Mouse (Mus musculus) cerebellum, adult 2 months (tissue): ENCODE measurements at regions not wholly inside any gene's neighbourhood (a gene's known extent, or its start where the extent isn't known, plus 50 kb on each side); places are given as distances from the start of the nearest gene placed in this dataset.

ENCODE experiments used
- DNase-seq, 2 experiments: peaks; one replicate each; pipeline ENCODE4 v3.0.0; 2021
- H3K27ac ChIP-seq: fragments of 200-500 bp; 2 replicates; pipeline ENCODE4 v1.5.1; 2012; ENCODE audit warnings: low read length, control low read depth, inconsistent platforms; ENCODE audit not compliant: insufficient read depth
- H3K27me3 ChIP-seq: fragments of 200-500 bp; 2 replicates; pipeline ENCODE4 v1.6.1; 2012; ENCODE audit warnings: inconsistent platforms, mild to moderate bottlenecking, low read length, moderate library complexity; ENCODE audit not compliant: control insufficient read depth, insufficient read depth
- H3K4me1 ChIP-seq: fragments of 200-500 bp; 2 replicates; pipeline ENCODE4 v1.6.1; 2011; ENCODE audit warnings: low read length; ENCODE audit not compliant: control insufficient read depth, insufficient read depth
- H3K4me3 ChIP-seq: fragments of 200-500 bp; replicated peaks from 2 replicates; pipeline ENCODE3; 2011; ENCODE audit warnings: mild to moderate bottlenecking, low read depth, low read length, control low read depth; ENCODE audit not compliant: insufficient read depth
- CTCF ChIP-seq: fragments of 200-500 bp; IDR thresholded peaks from 2 replicates; pipeline ENCODE4 v1.5.1; 2011; ENCODE audit warnings: low read depth, mild to moderate bottlenecking, control low read depth, low read length, moderate library complexity, borderline replicate concordance; ENCODE audit not compliant: insufficient read depth
- POLR2A ChIP-seq: fragments of 200-500 bp; IDR thresholded peaks from 2 replicates; pipeline ENCODE4 v1.6.1; 2011; ENCODE audit warnings: low read length, control low read depth, borderline replicate concordance; ENCODE audit not compliant: insufficient read depth
- WGBS: fragments of 180-500 bp; shearing (Covaris S2); methylation state at CpG from one replicate; pipeline ENCODE4 v1.1.7; 2018; 5-methylcytosine and 5-hydroxymethylcytosine counted together

- no peak overlapping the region for H3K27ac ChIP-seq
- DNase-seq: no peak
- WGBS: 67% methylated on average over 4 of the region's 4 CpGs
- no peaks in the 10 kb centered on the region for H3K4me1 ChIP-seq
- H3K4me3 ChIP-seq: no peak overlapping the region
- H3K27me3 ChIP-seq: no peaks in the 10 kb centered on the region
- TF ChIP-seq CTCF: no peak
- TF ChIP-seq POLR2A: no peak
Measured at GRCm38 (mm10) chr3:34593279-34593678, 56.9 kb upstream of the Sox2 start.

DNA sequence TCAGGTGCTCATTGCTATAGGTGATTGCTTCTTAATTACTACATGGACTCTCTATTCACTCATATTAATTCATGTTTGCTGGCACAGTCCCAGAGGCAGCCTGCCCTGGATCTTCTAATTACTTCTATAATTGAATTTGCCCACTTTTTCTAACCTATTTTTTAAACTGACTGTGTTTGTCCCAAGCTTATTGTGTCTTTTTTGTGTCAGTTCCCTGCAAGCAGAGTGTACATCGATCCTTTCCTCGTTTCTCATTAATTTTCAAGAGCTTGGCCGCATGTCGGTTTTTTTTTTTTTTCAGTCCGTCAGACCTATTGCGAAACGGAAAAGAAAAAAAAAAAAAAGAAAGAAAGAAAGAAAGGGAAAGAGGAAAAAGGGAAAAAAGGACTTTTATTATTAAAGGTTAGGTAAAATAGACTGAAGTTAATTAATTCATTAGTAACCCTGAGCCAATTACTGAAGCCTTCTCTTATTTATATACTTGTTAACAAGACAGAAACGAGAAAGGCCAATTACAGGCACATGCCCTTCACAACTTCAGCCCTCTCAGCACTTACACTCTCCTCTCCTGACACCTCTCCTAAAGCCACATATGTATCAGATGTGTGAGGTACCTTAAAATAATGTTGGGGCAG, 72.2 kb upstream of the Sox2 start:
- WGBS: 22% methylated on average over 8 of the region's 8 CpGs
- Histone ChIP-seq H3K27me3 (no peaks in the 10 kb centered on the region), H3K27ac (no peak overlapping the region), H3K4me1 (peaks cover 4% of the 10 kb centered on the region; the same call in 1 of the 2 replicates), H3K4me3 (no peak overlapping the region)
- TF ChIP-seq CTCF (no peak), POLR2A (no peak)
- DNase-seq: peak in 1 of 2 experiments; percentile 18

DNA sequence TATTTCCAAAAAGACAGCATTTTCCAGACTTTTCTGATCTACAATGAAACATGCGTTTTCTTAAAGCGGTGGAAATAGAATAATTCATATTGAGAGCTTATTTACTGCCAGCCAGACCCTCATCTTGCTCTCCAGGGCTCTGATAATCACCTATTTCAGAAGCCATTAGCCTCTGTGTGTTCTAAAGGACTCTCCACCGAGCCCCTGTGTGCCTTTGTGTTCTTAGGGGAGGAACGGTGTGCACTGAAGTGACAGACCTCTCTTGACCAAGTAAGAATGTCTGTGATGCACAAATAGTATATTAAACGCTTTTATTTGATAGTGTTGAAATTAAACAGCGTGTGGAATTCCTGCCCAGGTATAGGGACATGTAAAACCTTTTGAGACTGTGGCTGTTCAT, 73.1 kb upstream of the Sox2 start:
- Histone ChIP-seq H3K4me1 (peaks cover 10% of the 10 kb centered on the region), H3K27ac (no peak overlapping the region), H3K27me3 (no peaks in the 10 kb centered on the region), H3K4me3 (no peak overlapping the region)
- no peak for DNase-seq
- WGBS: 86% methylated on average over 6 of the region's 6 CpGs
- TF ChIP-seq POLR2A (no peak), CTCF (no peak)

GRCm38 (mm10) chr3:34576159-34576558, 74.0 kb upstream of the Sox2 start:
- peaks cover 11% of the 10 kb centered on the region for H3K4me1 ChIP-seq
- H3K4me3 ChIP-seq: no peak overlapping the region
- TF ChIP-seq POLR2A: no peak
- TF ChIP-seq CTCF: no peak
- DNase-seq: no peak
- H3K27ac ChIP-seq: no peak overlapping the region
- H3K27me3 ChIP-seq: no peaks in the 10 kb centered on the region
- WGBS: 73% methylated on average over 11 of the region's 11 CpGs

DNA sequence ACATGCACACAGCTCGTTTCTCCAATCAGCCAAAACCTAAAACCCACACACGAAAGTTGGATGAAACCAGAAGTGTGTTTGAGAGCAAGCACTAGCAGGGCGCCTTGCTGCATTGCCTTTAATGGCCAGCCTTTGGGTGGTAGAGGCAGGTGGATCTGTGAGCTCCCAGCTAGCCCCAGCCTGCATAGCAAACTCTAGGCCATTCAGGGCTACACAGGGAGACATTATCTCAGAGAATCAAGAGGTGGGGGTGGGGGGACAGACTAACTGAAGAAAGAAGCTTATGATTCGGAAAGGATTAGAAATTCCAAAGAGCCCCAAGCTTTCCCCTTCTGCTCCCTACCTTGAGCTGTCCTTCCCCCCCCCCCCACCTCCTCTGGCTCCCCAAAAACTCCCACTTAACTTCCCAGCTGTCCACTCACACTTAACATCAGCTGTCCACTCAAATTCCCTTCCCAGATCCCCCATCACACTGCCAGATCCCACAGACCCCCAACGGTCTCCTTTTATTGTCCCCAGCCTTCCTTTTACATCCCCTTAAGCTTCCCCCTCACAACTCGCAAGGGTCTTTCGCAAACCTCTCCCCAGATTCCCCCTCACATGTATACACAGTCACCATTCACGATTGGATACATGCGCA, 75.4 kb upstream of the Sox2 start:
- no peak overlapping the region for H3K27ac ChIP-seq
- H3K27me3 ChIP-seq: no peaks in the 10 kb centered on the region
- no peak for DNase-seq
- peaks cover 11% of the 10 kb centered on the region for H3K4me1 ChIP-seq
- 87% methylated on average over 9 of the region's 9 CpGs for WGBS
- TF ChIP-seq CTCF (no peak), POLR2A (no peak)
- no peak overlapping the region for H3K4me3 ChIP-seq

DNA sequence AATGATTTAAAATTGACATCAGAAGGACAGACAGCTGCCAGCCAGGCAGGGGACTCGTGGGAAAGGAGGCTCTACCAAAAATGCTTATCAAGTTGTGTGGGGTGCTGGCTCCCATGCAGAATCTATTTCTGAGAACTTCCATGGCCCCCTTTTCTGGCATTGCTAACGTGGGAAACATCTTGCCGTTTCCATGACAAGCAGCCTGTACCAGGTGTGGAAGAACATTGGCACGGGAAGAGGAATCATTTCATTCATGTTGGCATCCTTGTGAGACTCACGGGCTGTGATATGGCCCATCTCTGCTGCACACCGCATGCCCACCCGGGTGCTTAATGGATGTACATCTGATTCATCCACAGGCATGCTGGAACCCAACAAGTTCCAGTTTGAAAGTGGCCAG, 76.9 kb upstream of the Sox2 start:
- H3K27ac ChIP-seq: no peak overlapping the region

DNA sequence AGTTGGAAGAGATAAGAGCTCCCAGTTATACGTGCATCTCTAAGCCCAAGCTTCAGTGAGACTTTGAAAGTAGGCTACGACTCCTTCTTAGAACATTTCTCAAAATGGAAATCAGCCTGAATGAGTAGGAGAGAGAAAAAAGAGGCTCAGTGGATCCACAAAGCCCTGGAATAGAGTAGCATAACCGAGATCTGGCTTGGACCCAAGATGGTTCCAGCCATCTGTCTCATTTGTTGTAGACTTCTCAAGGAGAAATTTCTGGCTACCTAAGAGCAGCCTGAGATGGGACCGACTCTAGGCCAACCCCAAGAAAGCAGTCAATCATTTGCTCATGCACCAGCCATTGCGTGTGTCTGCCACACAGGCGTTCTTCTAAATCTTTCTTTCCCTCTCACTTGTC, 78.1 kb upstream of the Sox2 start:
- Histone ChIP-seq H3K27me3 (no peaks in the 10 kb centered on the region), H3K4me3 (no peak overlapping the region), H3K4me1 (peaks cover 11% of the 10 kb centered on the region), H3K27ac (no peak overlapping the region)
- TF ChIP-seq POLR2A: no peak
- no peak for TF ChIP-seq CTCF
- WGBS: 21% methylated on average over 6 of the region's 6 CpGs
- DNase-seq: peak; percentile 39 to 64

More for the DNA sequence above, 76.9 kb upstream of the Sox2 start:
- DNase-seq: no peak
- 37% methylated on average over 7 of the region's 7 CpGs for WGBS
- TF ChIP-seq CTCF (no peak), POLR2A (no peak)
- Histone ChIP-seq H3K27me3 (no peaks in the 10 kb centered on the region), H3K4me3 (no peak overlapping the region), H3K4me1 (peaks cover 11% of the 10 kb centered on the region)

- TF ChIP-seq POLR2A: no peak
- no peak for TF ChIP-seq CTCF
- no peak overlapping the region for H3K4me3 ChIP-seq
- 34% methylated on average over 9 of the region's 9 CpGs for WGBS
Measured at GRCm38 (mm10) chr3:34571630-34572029, 78.6 kb upstream of the Sox2 start.

More at GRCm38 (mm10) chr3:34571630-34572029, 78.6 kb upstream of the Sox2 start:
- no peak for DNase-seq
- Histone ChIP-seq H3K4me1 (peaks cover 11% of the 10 kb centered on the region), H3K27me3 (no peaks in the 10 kb centered on the region), H3K27ac (no peak overlapping the region)
